Mouse (Mus musculus): Measurements from ENCODE around the gene Zfp819. TPM values are rescaled to one million over a fixed set of nuclear protein-coding genes. Genes with fewer than 3 reads are reported as not detected.
A peak's percentile ranks its signal among the peaks of the same experiment; 100 is the strongest.

Gene Zfp819
- not detected for total RNA-seq (2021)
- long read RNA-seq, experiment 1: 0 reads
- long read RNA-seq, experiment 2: 0 reads

DNA sequence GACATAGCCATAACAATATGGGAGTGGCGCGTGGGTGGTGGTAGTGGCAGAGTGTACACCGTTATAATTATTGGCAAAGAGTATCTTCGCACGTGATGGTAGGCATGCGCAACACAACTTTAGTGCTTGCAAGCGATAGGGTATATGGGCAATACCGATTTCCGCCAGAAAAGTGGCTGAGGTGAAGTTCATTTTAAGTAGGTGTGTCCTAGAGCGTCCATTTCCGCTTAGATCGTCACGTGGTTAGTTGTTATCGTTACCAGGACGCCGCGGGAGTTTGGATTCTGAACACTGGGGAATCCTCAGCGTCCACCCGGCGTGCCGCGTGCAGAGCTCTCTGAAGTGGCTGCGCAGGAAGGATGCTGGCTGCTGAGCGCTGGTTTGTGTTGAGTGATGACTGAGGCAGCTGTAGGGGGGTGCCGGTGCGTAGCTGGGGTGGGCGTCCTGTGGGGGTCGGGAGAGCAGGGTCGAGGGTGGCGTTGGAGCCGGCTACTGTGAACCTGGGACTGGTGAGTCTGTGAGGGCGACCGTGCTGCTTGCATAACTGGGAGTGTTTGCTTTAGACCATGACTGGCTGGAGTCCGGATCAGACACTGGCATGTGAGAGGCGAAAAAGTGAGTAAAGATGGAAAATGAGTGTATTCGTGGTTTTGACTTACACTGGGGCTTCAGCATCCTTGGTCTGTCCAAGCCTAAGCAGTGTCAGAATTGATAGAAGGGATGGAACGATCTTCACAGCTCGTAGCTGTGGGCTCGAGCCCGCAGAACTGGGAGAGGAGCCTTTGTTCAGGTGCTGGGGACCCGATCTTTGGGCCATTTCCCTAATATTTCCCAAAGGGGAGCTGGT lies at the start of gene Zfp819:
Gene Zfp819 (plus strand): TSS at position 274 of the 847 bp plus-strand sequence.
- DNase-seq: peak; percentile 7

DNA sequence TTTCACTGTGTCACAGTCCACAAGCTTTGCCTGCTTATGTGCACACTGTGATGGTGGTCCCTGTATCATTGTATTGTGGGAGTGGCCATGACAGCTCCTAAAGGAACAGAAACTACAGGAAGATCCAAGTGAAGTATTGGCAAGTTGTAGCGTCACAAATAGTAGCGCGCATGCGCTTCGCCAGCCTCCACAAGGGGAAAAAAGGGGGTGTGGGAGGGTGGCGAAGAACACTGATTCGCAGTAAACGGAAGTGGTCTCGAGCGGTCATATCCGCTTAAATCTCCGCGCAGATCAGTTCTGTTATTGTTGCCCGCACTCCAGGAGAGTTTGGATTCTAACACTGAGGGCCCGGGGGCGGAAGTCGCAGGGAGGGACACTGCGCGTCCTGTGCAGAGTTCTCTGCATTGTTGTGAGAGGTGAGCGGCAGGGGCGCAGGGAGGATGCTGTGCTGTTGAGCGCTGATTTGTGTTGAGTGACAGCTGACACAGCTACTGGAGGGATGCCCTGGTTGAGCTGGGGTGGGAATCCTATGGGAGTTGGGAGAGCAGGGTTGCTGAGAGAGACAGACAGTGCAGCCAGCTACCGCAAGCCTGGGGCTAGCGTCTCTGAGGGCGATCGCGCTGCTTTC lies 44.8 kb upstream of the Zfp819 start, which contains the start of gene Zfp658:
Gene Zfp658 (plus strand): TSS at position 251 of the 628 bp plus-strand sequence.
- peak; percentile 77 for DNase-seq

DNA sequence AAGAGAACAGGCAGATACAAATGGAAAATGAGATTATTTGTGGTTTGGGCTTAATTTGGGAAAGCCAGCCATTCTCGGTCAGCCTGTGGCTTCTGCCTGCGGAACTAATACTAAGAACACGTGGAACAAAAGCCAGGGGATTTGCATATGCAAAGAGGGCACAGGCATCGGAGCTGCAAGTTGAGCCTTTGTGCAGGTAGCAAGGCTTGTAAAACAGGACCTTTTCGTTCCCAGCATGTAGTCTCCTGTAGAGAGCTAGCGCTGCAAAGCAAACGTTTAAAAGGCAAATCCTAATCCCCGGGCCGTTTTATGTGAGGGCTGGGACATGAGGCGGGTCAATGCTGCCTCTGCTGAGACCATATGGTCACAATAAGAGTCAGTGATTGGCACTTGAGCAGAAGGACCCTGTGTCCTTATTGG lies 44.3 kb upstream of the Zfp819 start:
- DNase-seq: no peak

DNA sequence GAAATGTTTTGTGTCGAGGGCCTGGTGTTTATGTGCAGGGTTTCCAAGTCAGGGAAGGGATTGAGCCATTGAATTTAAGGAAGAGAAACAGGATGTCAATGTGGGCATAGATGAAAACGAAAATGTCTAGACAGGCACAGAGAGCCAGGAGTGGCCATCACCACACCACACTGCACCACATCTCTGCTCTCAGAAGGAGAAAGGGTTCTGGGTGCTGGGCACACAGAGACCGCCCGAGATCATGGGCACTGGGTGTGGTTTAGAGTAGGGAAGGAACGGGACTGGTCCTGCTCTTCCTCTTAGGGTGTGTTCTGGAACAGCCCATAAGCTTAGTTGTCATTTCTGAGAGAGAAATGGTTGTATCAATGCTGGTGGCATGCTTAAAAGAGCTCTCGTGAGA lies 43.7 kb upstream of the Zfp819 start:
- no peak for DNase-seq

DNA sequence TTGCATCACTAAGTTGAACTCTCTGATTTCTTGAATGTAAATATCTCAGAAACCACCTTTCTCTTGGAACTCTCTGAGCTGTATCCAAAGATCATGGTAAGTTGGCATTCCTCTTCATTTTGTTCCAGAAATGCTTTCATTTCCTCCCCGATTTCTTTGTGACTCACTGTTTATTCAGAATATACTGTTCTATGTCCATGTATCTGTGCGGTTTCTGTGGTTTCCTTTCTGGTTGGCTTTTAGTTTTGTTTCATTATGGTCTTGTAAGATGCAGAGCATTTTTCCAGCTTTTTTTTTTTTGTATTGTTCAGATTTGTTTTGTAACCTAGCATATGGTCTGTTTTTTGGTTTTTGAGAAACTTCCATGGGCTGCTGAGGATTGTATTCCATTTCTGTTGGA lies 35.8 kb upstream of the Zfp819 start:
- no peak for DNase-seq

- peak; percentile 91 for DNase-seq
Observed at GRCm38 (mm10) chr7:43579440-43580171, 27.4 kb upstream of the Zfp819 start, which contains the start of gene Zfp719. Gene Zfp719 (plus strand): TSS chr7:43579610.

DNA sequence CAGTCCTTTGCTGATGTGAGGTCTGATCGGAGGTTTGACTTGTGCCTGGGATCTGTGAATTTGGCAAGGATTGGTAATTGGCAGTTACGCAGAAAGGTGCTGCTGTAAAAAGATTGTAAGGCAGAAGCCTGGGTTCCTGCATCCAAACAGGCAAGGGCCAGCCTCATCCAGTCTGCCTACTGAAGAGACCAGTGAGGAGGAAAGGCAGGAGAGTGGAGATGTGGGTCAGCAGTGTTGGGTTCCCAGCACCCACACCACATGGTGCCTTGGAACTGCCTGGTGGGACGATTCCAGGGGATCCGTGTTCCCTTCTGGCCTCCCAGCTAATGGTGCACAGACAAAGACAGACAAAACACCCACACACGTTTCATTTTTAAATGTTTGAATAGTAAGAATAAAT lies 26.4 kb upstream of the Zfp819 start:
- no peak for DNase-seq

- no peak for DNase-seq
Observed at GRCm38 (mm10) chr7:43584790-43585189, 22.2 kb upstream of the Zfp819 start.

DNA sequence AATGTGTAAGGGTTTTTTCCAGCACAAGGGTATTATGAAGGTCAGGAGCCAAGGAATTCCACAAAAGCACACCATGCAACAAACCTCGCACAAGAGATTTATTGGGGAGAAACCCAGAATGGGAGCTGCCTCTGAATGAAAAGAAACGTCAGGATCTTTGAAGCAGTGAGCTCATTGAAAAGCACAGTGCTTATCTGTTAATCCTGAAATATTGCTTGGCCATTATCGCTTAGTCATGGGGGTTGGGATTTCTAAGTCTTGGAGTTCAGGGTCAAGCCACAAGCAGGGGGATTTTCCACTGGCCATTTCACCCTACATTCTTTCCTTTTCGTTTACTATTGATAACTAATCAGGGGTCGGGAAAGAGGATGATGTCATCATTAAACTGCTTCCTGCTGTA lies 5.1 kb upstream of the Zfp819 start:
- DNase-seq: no peak

DNA sequence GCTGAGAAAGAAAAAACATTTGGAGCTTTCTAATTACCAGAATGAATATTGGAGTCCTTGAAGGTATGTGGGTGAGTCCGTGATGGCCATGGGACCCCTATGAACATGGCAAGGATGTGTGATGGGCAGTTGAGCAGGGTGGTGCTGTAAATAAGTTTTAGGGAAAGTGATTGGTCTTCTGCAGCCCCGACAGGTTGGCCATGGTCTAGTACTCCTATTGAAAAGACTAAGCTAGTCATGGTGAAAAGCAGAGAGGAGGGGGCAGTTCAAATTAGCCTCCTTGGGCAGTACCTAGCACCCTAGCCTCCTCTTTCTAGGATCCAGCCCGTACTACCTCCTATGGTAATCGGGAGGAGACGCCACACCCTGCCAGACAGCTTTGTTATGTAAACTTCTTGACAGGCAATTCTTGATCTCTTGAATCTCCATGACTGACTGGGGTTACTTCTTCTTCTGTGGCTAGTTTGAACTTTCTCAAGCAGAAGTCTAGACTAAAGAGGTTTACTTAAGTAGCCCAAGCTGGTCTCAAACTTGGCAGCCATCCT lies 846 bp downstream of the Zfp819 start:
- DNase-seq: no peak

- no peak for DNase-seq
Observed at GRCm38 (mm10) chr7:43608316-43608824, 1.4 kb downstream of the Zfp819 start.

GRCm38 (mm10) chr7:43613816-43614551 lies 7.0 kb downstream of the Zfp819 start:
- DNase-seq: no peak

- DNase-seq: no peak
Observed at GRCm38 (mm10) chr7:43622927-43623326, 16.0 kb downstream of the Zfp819 start.

DNA sequence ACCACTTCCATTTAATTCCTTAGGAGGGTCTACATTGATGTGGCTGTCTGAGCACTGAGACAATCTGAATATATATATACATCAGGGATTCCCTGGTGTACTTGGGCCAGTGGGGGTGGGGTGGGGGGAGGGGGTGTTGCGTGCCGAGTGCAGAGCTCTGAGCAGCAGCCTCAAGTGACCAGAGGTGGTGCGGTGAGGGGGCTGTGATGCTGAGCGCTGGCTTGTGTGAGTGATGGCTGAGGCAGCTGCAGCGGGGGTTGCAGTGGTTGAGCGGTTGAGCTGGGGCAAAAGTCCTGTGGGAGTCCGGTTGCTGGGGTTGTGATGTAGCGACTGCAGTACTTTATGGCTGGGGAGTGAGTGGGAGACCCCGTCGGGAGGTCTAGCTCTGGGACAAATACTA lies 16.9 kb downstream of the Zfp819 start:
- DNase-seq: no peak

- no peak for DNase-seq
Observed at GRCm38 (mm10) chr7:43625065-43625464, 18.1 kb downstream of the Zfp819 start.

GRCm38 (mm10) chr7:43625794-43626422 lies 18.9 kb downstream of the Zfp819 start:
- no peak for DNase-seq

- DNase-seq: no peak
Observed at GRCm38 (mm10) chr7:43633940-43634339, 27.0 kb downstream of the Zfp819 start.

DNA sequence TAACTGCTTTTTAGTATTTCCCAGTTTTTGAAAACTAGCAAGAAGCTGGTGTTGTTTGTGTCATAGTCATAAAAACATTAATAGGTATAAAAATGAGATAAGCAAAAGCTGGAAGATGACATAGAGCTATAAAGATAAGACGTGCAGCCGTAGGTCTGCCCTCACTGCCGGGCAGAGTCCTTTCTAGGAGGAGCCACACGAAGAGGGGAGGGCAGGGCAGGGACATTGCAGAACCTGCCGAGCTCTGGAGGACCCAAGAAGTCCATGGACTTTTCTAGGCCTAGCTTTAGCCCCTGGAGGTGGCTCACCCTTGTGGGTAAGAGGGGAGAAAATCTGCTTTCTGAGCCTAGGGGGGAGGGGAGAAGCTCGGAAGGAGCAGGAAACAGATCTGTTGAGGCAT lies 27.5 kb downstream of the Zfp819 start, which contains the start of gene Ceacam18:
Gene Ceacam18 (plus strand): TSS at position 208 of the 400 bp plus-strand sequence.
- no peak for DNase-seq

DNA sequence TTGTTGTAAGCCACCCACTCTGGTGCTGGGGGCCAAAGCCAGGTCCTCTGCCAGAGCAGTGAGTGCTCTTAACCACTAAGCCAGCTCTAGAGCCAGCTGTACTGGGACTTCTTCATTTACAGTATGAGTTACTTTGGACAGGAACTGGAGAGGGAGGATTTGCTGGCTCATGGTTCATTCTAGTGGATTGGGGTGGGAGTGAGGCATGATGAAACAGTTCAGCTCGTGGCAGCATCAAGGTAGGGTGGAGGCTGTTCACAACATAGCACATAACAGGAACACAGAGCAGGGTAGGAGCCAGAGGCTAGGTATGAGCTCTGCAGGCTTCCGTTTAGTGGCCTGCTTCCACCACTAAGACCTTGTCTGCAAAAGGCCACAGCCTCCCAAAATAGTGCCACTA lies 29.2 kb downstream of the Zfp819 start:
- no peak for DNase-seq

DNA sequence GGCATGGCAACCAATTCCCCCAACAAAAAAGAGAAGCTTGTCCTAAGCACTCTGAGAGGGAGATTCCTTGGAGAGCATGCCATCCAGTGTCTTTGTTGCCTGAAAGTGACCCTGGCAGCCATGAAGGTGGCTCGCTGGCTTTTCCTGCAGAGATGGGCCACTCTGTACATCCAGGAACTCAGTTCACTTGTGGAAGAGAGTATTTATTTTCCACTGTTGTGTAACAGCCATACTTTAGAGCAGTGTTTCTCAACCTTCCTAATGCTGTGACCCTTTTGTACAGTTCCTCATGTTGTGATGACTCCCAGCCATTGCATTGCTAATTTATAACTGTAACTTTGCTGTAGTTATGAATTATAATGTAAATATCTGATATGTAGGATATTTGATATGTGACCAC lies 30.1 kb downstream of the Zfp819 start:
- DNase-seq: no peak

DNA sequence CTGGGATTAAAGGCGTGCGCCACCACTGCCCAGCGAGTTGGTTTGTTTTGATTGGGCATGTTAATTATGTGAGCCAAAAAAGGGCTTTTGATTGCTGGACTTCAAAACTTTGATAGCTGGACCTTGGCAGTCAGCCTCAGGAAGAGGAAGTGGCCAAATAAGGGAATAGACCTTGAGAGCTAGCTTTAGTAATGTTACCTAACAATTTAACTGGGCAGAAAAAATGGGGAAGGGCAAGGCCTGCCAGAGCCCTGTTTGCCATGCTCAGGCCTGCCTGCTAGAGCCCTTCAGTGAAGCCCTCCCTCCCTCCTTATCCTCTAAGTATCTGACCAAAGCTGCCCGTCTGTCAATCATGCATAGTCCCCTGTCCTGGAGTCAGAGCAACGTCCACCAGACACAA lies 35.6 kb downstream of the Zfp819 start:
- no peak for DNase-seq

Data from gastrocnemius, postnatal 25 days (tissue).